Mouse (Mus musculus) ovary, postnatal 10 days (tissue): ENCODE data around the gene Mavs.

Experiments
- DNase-seq: peaks from one replicate; pipeline ENCODE4 v3.0.0; 2022; ENCODE audit warnings: low spot score

Mavs gene

DNA sequence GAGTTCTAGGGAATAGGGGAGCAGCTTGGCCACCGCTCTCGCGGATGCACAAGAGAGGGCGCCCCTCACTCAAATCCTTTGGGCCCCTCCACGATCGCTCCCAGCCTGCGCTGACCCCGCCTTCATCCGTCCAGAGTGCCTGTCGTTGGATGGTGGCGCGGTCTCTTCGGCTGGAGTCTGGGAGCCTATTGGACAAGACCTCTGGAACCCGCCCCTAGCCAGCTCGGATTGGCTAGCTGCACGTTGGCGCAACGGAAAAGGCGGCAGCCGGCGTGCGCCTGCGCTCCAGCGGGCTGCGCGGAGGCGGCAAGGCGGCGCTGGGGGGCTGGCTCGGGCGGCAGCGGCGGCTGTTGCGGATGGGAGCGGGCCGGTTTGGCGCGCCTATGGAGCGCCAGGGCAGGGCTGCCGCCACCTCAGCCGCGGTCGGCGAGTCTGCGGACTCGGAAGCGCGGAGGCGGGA lies 28.4 kb downstream of the Mavs start, which contains the start of gene Pank2:
Pank2 (plus strand) TSS at position 283 of the 460 bp plus-strand sequence.
- peak; percentile 91 for DNase-seq

DNA sequence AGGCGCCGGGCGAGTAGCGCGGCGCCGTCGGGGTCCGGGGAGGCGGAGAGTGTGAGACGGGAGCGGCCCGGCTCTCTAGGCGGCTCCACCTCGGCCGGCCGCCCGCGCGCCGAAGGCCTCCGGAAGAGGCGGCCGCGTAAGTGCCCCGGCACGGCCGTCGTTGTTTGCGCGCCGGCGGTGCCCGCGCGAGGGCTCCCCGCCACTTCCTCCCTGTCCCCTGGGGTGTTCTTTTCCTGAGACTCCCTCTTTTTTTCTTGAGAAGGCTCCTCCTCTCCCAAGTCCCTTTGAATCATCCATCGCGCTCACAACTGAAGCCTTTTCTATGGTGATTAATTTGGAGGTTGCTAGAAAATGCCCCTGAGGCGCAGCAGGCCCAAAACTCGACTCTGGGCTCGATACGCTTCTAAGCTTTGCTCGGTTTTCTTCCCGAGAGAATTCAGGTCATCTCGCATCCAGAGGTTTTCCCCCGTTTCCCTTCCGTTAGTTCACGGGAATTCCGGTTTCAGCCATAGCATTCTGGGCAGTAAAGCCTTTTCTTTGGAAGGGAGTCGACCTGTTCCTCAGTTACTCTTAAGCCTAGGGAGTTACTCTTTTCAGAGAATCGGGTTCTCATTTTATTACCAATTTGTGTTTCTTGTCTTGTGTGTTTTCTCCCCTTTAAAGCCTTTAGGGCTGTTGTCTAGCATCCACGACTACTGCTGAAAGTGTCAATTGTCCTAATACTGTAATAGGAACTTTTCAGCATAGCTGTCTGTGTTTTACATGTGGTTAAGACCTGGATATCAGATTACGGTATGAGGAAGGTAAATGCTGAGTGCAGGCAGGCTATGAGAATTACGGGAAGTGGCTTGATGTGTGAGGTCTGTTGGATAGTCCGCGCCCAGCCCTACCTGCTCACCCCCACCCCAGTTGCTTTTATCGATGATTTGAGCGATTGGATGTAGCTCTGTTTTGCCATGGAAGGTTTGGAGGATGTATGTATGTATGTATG lies 29.1 kb downstream of the Mavs start:
- no peak for DNase-seq

DNA sequence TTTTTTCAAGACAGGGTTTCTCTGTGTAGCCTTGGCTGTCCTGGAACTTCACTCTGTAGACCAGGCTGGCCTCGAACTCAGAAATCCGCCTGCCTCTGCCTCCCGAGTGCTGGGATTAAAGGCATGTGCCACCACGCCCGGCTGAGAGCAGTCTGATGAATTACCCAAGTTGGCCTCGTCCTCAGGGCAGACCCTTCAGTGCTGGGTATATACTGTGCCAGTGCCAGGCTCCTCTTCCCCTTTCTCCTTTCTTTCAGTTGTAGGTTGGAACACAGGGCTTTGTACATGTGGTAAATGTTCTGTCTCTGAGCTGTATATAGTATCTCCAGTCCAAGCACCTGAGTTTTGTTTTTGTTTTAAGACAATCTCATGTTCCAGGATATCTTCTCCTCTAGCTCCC lies 30.2 kb downstream of the Mavs start:
- no peak for DNase-seq

DNA sequence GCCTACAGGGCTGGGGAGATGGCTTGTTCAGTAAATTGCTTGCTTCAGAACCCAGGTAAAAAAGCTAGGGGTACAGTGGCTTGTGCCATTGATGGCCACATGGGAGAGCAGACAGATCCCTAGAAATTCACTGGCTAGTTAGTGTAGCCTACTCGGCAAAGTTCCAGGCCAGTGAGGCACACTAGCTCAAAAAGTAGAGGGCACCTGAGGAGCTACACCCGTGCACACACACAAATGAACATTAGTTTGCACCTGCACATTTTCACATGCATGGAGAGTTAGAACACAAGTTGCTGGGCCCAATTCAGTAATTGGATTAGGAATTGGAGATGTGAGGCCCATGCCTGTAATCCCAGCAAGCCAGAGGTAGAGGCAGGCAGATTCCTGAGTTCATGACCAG lies 31.2 kb downstream of the Mavs start:
- no peak for DNase-seq

DNA sequence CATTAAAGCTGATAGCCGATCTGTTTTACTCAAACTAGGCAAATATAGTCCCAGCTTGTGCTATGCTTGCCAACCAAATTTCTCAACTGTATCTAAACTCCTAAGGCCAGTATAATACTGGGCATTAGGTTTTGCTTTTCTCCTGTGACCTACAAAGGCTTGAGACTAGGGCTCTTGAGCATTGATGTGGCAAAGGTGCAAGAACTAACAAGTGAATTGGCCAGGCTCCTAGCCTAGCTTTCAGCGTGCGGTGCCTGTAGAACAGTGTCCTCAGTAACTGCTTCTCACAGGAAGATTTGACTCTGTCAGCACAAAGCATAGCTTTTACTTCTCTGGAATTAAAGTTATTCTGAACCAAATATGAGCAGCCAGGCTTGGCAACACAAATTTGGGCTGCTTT lies 41.6 kb downstream of the Mavs start:
- DNase-seq, result no peak

DNA sequence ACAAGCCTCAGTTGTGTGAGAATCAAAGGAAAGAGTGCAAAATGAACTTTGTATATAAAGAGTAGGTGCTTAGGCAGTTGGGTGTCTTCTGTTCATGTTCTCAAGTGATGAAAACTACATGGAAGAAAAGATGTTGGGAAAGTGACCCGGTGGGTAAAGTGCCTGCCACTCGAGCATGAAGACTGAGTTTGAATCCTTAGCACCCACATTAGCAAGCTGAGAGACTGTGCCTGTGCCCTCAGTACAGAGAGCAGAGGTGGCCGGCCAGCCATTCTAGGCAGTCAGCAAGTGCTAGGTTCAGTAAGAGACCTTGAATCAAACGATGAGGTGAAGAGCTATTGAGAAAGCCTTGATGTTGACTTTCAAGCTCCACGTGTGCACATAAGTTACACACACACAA lies 42.9 kb downstream of the Mavs start:
- DNase-seq, result no peak

DNA sequence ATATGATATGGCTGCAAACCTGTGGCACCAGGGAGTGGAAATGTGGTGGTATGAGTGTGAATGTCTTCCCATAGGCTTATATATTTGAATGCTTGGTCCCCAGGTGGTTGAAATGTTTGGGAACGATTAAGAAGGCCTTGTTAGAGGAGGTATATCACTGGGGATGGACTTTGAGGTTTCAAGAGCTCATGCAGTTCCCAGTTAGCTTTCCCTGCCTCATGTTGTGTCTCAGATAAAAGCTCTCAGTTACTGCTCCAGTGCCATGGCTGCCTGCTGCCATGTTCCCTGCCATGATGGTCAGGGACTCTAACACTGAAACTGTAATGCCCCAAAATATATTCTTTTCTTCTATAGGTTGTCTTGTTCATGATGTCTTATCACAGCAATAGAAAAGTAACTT lies 47.7 kb downstream of the Mavs start:
- no peak for DNase-seq

DNA sequence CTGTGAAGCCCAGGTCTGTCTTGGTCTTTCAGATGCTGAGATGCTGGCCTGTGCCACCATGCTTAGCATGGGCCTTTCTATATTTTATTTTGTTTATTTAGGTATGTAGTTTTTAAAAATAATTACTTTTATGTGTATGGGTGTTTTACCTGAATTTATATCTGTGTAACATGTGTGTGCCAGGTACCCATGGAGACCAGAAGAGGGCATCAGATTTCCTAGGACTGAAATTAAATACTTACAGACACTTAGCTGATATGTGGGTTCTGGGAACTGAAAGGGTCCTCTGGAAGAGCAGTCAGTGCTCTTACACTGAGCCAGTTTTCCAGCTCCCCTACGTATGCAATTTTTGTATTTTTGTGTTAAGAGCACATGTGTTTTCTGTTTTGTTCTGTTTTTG lies 52.4 kb downstream of the Mavs start:
- DNase-seq, result no peak

DNA sequence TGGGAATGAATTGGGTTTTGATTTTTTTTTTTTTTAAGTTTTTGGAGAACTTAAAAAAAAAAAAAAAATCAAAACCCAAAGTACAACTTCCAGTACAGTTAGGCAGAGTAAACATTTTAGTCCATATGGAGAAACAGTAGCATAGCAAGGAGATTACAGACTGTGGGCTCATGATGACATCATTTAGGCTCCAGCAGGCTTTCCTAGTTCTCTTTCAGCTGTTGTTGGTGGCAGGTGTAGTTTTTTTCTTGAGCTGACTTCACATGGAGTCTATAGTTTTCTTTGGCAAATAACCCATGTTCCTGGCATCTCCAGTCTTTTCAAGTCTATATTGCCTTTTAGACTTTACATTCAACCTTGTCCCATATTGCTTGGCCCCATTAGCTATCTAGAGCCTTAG lies 56.8 kb downstream of the Mavs start:
- no peak for DNase-seq

DNA sequence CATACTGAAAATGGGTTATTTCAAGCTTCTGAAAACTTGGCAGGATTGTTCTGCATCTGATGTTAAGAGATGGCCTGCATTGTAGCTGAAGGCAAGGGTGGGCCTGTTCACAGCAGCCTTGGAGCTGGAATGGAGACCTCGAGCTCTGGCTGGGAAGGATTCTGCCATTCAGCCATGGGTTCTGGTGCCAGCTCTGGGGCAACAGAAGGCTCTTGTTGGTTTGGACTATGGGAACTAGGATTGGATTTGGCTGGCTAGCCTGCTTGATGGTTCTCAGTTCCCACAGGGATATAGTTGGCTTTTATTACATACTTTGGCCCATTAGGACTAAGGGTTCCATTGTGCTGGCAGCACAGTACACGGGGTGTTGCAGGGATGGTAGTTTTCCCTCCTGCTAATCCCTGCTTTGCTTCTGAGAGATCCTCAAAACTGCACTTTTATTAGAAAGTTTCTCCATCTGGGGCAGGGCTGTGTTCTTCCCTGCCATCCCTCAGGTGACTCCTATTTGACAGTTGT lies 62.9 kb downstream of the Mavs start:
- DNase-seq, result no peak
